Mouse (Mus musculus) intestine, embryonic 14.5 days (tissue): ENCODE data around the gene Pbx1. TPM values are rescaled to one million over a fixed set of nuclear protein-coding genes. Genes with fewer than 3 reads are reported as not detected.
A peak's percentile ranks its signal among the peaks of the same experiment; 100 is the strongest.

Source experiments
- ATAC-seq: fragments of 200-750 bp; cut with Nextera tagmentation; replicated peaks from 2 replicates; pipeline ENCODE4 v1.8.0; 2017; ENCODE audit warnings: low read depth, moderate number of reproducible peaks, moderate TSS enrichment, moderate library complexity; ENCODE audit not compliant: low FRiP score, low TSS enrichment
- DNase-seq: peaks from one replicate; pipeline ENCODE4 v3.0.0-alpha.2; 2018; ENCODE audit warnings: low spot score
- H3K27ac ChIP-seq: fragments of 300-500 bp; sonication (generic); 2 replicates; pipeline ENCODE4 v1.5.1; 2014; ENCODE audit warnings: low read depth, mild to moderate bottlenecking, control low read depth
- H3K27me3 ChIP-seq: fragments of 300-500 bp; sonication (generic); replicated peaks from 2 replicates; pipeline ENCODE4 v1.6.1; 2014; ENCODE audit warnings: low read length, control low read depth; ENCODE audit not compliant: control insufficient read depth, insufficient read depth
- H3K36me3 ChIP-seq: fragments of 300-500 bp; sonication (generic); 2 replicates; pipeline ENCODE4 v1.6.1; 2014; ENCODE audit warnings: low read length, control low read depth; ENCODE audit not compliant: control insufficient read depth, insufficient read depth
- H3K4me1 ChIP-seq: fragments of 300-500 bp; sonication (generic); replicated peaks from 2 replicates; pipeline ENCODE4 v1.6.1; 2014; ENCODE audit warnings: low read length, control low read depth, mixed read lengths; ENCODE audit not compliant: control insufficient read depth, insufficient read depth
- H3K4me2 ChIP-seq: fragments of 300-500 bp; sonication (generic); 2 replicates; pipeline ENCODE4 v1.6.1; 2014; ENCODE audit warnings: low read length
- H3K4me3 ChIP-seq: fragments of 300-500 bp; sonication (generic); 2 replicates; pipeline ENCODE4 v1.5.1; 2014; ENCODE audit warnings: low read depth, low read length, control low read depth, mixed read lengths
- H3K9ac ChIP-seq: fragments of 300-500 bp; sonication (generic); 2 replicates; pipeline ENCODE4 v1.6.1; 2014; ENCODE audit warnings: mild to moderate bottlenecking, low read length
- H3K9me3 ChIP-seq: fragments of 300-500 bp; sonication (generic); 2 replicates; pipeline ENCODE4 v1.6.1; 2016; ENCODE audit warnings: low read length, control low read depth; ENCODE audit not compliant: control insufficient read depth
- WGBS: fragments of 180-500 bp; shearing (Covaris S2); extraction: QIAGEN DNeasy Blood & Tissue Kit; methylation state at CpG from one replicate; pipeline ENCODE4 v1.1.7; 2014; 5-methylcytosine and 5-hydroxymethylcytosine counted together
- polyA plus RNA-seq: library from polyadenylated mRNA; unstranded; fragments of >200 nt; fragmentation: Nextera tagmentation; extraction: Ambion mirVana; gene quantifications from 2 replicates; pipeline ENCODE4 v1.2.1, GENCODE M21; 2014

Gene Pbx1
- polyA plus RNA-seq, 1 experiment from 2014 or later, result 37.3 TPM

DNA sequence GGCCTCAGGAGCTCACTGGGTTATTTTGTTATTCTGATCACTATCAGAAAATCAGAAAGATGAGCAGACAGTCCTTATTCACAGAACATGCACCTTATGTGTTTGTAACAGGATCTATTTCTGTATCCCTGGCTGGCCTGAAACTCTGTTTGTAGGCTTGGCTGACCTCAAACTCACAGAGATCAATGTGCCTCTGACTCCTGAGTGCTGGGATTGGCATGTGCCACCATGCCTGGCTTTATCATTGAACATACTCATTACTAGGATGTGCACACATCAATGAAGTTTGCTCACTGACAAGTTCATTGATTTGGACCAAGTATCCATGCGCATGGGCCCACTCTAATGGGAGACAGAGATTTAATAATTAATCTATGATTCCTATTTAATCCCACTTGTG lies 27.4 kb upstream of the Pbx1 start:
- WGBS, result 86% methylated on average over 1 of the region's 1 CpGs
- no peak overlapping the region for H3K9ac ChIP-seq
- ATAC-seq (no peak), DNase-seq (no peak)
- H3K27ac ChIP-seq, result no peak overlapping the region
- no peaks in the 10 kb centered on the region for H3K4me1 ChIP-seq
- no peaks in the 10 kb centered on the region for H3K36me3 ChIP-seq
- H3K4me3 ChIP-seq, result no peak overlapping the region
- no peak overlapping the region for H3K4me2 ChIP-seq
- no peaks in the 10 kb centered on the region for H3K27me3 ChIP-seq
- no peaks in the 10 kb centered on the region for H3K9me3 ChIP-seq

DNA sequence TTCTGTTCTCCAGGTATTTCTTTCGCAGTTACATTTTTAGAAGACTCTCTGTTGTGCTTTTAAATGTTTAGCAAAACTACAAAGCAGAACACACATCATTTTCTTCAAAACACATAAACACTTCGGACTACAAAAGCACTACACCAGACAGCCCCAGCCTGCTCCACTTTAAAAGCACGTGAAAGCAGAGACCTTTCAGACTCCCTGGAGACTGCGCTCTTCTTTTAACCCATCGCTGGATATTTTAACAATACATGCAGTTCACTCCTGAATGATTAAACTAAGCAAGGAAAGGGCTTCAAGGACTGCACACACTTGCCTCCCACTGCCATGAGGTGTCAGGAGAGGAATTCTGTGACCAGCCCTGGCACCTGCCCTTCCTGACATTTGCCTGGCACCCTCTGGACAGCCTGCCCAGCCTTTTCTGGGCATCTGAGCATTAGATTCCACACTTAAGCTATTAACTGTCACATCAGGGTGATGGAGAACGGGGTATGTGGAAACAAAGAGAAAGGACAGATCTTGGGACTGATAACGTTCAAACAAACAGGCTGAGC lies 25.2 kb upstream of the Pbx1 start:
- H3K4me3 ChIP-seq, result no peak overlapping the region
- ATAC-seq (no peak), DNase-seq (no peak)
- no peak overlapping the region for H3K27ac ChIP-seq
- no peak overlapping the region for H3K9ac ChIP-seq
- H3K36me3 ChIP-seq, result no peaks in the 10 kb centered on the region
- H3K27me3 ChIP-seq, result no peaks in the 10 kb centered on the region
- H3K9me3 ChIP-seq, result no peaks in the 10 kb centered on the region
- no peak overlapping the region for H3K4me2 ChIP-seq
- no peaks in the 10 kb centered on the region for H3K4me1 ChIP-seq
- WGBS, result 35% methylated on average over 7 of the region's 7 CpGs

- H3K4me3 ChIP-seq, result no peak overlapping the region
- no peak for DNase-seq
- H3K36me3 ChIP-seq, result no peaks in the 10 kb centered on the region
- no peak for ATAC-seq
- H3K4me2 ChIP-seq, result no peak overlapping the region
- 70% methylated on average over 8 of the region's 8 CpGs for WGBS
- H3K27ac ChIP-seq, result no peak overlapping the region
- H3K27me3 ChIP-seq, result no peaks in the 10 kb centered on the region
- no peaks in the 10 kb centered on the region for H3K9me3 ChIP-seq
- no peak overlapping the region for H3K9ac ChIP-seq
- H3K4me1 ChIP-seq, result no peaks in the 10 kb centered on the region
Measured at GRCm38 (mm10) chr1:168455178-168455577, 23.1 kb upstream of the Pbx1 start.

DNA sequence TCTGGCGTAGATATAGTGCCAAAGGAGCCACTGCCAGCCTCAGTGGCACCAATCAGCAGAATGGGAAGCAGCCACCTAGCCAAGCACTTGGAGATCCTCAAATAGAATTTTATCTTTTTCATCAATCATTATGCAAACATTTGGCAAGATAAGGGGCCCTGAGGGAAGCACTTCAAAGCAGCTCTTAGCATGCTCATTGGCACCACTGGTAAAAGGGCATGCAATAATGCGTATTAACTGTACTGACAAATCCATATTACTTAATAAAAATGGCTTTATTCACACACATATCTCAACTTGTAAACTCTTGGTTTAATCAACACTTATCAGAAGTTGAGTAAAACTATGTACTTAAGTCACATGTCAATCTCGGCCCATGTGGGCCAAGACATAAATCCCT lies 1.6 kb upstream of the Pbx1 start:
- Histone ChIP-seq H3K27me3 (no peaks in the 10 kb centered on the region), H3K4me1 (no peaks in the 10 kb centered on the region), H3K27ac (no peak overlapping the region), H3K4me3 (no peak overlapping the region), H3K9me3 (no peaks in the 10 kb centered on the region), H3K4me2 (no peak overlapping the region), H3K9ac (no peak overlapping the region), H3K36me3 (no peaks in the 10 kb centered on the region)
- ATAC-seq (no peak), DNase-seq (no peak)
- WGBS, result 87% methylated on average over 3 of the region's 3 CpGs

- Histone ChIP-seq H3K9me3 (no peaks in the 10 kb centered on the region), H3K27ac (peak overlapping the region; percentile 85), H3K4me1 (peaks cover 6% of the 10 kb centered on the region), H3K36me3 (0 out of 2 replicates have a peak, but pooled peaks cover 3% of the 10 kb centered on the region), H3K9ac (peak overlapping the region; percentile 51), H3K4me2 (peak overlapping the region; percentile 53), H3K27me3 (no peaks in the 10 kb centered on the region), H3K4me3 (peak overlapping the region; percentile 96)
- DNase-seq (peak; percentile 89), ATAC-seq (peak; percentile 99)
- under 1% methylated on average over 22 of the region's 22 CpGs for WGBS
Measured at GRCm38 (mm10) chr1:168432281-168432725, 233 bp upstream of the Pbx1 start.

DNA sequence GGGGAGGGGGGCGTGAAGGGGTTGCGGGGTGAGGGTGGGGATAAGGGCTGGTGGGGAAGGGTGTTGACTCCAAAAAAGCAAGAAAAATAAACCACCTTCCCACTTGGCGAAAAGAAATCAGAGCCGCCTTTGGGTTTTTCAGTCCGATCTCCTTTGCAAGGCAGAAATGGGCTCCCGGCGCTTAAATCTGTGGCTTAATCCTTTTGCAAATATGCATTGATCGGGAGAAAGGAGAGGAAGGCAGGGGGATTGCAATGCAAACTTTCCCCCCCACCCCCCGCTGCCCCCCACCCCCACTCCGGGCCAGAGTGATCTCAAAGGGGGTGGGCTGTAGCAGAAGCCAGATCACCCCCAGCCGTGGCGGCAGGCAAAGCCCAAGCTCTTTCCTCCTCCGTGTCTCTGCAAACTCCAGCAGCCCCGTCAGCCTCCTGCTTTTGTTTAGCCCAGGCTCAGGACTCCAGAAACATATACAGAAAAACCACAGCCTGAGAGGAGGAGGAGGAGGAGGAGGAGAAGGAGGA lies 299 bp downstream of the Pbx1 start:
- 0% methylated on average over 14 of the region's 14 CpGs for whole genome bisulfite sequencing
- peak; percentile 91 for ATAC-seq
- DNase-seq, result peak; percentile 87

GRCm38 (mm10) chr1:168430868-168431710 lies 981 bp downstream of the Pbx1 start:
- ATAC-seq (no peak), DNase-seq (peak; percentile 79)
- H3K4me3 ChIP-seq, result peak overlapping the region; percentile 96
- no peaks in the 10 kb centered on the region for H3K9me3 ChIP-seq
- peaks cover 18% of the 10 kb centered on the region for H3K4me1 ChIP-seq
- H3K4me2 ChIP-seq, result peak overlapping the region; percentile 71
- no peaks in the 10 kb centered on the region for H3K27me3 ChIP-seq
- H3K36me3 ChIP-seq, result 0 out of 2 replicates have a peak, but pooled peaks cover 9% of the 10 kb centered on the region
- under 1% methylated on average over 37 of the region's 37 CpGs for WGBS
- peak overlapping the region; percentile 94 for H3K9ac ChIP-seq
- H3K27ac ChIP-seq, result peak overlapping the region; percentile 99

More for the DNA sequence above, 299 bp downstream of the Pbx1 start:
- peak overlapping the region; percentile 96 for H3K4me3 ChIP-seq
- peak overlapping the region; percentile 99 for H3K27ac ChIP-seq
- H3K9me3 ChIP-seq, result no peaks in the 10 kb centered on the region
- H3K9ac ChIP-seq, result peak overlapping the region; percentile 94
- H3K4me1 ChIP-seq, result peaks cover 11% of the 10 kb centered on the region
- no peaks in the 10 kb centered on the region for H3K27me3 ChIP-seq
- H3K4me2 ChIP-seq, result peak overlapping the region; percentile 71
- H3K36me3 ChIP-seq, result 0 out of 2 replicates have a peak, but pooled peaks cover 3% of the 10 kb centered on the region

- Histone ChIP-seq H3K4me2 (peak overlapping the region; percentile 71), H3K27me3 (no peaks in the 10 kb centered on the region), H3K27ac (peak overlapping the region; percentile 99), H3K4me3 (peak overlapping the region; percentile 96), H3K9ac (peak overlapping the region; percentile 94), H3K9me3 (no peaks in the 10 kb centered on the region), H3K36me3 (0 out of 2 replicates have a peak, but pooled peaks cover 10% of the 10 kb centered on the region), H3K4me1 (peaks cover 24% of the 10 kb centered on the region)
- 6% methylated on average over 5 of the region's 5 CpGs for WGBS
- DNase-seq (no peak), ATAC-seq (no peak)
Measured at GRCm38 (mm10) chr1:168429856-168430644, 2.0 kb downstream of the Pbx1 start.
